Mouse (Mus musculus) liver, adult 2 months (tissue): ENCODE results near the gene Gm21761.
"Not testable (repeated sequence)": the region's sequence is repeated elsewhere in the genome, so short reads cannot be mapped to it uniquely, and the experiment has no call there.

Experiments
- CTCF ChIP-seq: fragments of 200-500 bp; IDR thresholded peaks from 2 replicates; pipeline ENCODE4 v1.5.1; 2011; ENCODE audit warnings: low read depth, low read length, control low read depth
- POLR2A ChIP-seq: fragments of 200-500 bp; IDR thresholded peaks from 2 replicates; pipeline ENCODE4 v1.6.1; 2011; ENCODE audit warnings: low read length, control low read depth; ENCODE audit not compliant: insufficient read depth; ENCODE audit errors: extremely low read depth

DNA sequence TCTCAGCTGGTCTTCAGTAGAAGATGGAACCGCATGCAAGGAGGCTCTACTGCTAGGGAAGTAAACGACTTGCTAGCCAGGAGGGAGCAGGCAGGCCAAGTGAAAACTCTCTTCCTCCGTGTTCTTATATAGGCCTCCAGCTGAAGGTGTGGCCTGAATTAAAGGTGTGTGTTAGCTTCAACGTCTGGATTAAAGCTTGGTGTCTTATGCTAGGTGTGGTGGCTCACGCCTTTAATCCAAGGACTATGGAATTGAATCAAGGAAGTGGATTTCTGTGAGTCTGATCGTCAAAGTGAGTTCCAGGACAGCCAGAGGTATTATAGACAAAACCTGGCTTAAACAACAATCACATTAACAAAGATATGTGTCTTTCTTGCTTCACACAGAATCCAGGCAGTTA is 21.6 kb upstream of the Gm21761 start, which contains the start of gene B020031M17Rik:
- not testable (repeated sequence) for TF ChIP-seq CTCF, POLR2A
